Mouse (Mus musculus): ENCODE data around the gene Adrm1.
"Not testable (repeated sequence)": the region's sequence is repeated elsewhere in the genome, so short reads cannot be mapped to it uniquely, and the experiment has no call there.

The Adrm1 gene

DNA sequence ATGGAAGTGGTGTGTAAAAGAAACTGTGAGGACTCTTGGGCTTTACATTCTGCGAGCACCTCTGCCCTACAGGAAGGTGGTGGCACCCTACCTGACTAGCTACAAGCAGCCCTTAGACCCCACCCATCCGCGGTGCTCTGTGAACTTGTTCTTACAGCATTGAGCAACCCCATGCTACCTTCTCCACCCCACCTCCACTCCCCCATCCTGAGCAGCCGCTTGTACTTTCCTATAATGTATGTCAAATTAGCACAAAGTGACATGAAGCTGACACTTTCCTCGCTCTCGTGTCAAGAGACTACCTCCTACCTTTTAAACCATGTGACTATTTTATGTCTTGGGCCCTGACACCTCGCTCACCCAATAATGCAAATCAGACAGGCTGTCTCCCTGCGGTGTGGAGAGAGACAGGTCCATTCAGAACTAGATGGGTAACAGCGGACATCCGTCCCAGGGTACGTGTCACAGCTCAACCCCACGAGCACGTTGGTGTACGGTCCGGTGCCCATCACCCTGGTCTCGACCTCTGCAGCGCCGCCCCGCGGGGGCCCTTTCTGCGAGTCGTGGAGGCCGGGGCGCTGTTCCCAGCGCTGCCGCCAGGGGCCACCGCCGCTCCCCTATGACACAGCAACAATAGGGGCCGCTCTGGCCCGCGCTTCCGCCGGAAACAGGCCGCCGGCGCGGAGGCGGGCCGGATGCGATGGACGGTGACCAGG is at the start of gene Adrm1:
Adrm1 (plus strand) TSS at position 680 of the 716 bp plus-strand sequence.
- DNase-seq, result peak; percentile 96 to 98

DNA sequence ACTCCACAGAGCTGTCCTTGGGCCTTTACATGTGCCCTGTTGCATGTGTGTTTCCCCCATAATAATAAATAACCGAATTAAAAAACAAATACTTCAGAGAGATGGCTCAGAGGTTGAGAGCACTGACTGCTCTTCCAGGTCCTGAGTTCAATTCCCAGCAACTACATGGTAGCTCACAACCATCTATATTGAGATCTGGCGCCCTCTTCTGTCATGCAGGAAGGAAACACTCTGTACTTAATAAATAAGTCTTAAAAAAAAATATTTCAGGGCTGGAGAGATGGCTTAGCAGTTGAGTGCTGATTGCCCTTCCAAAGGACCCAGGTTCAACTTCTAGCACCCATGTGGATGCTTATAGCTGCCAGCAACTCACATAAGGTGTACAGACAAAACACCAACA is 47.1 kb upstream of the Adrm1 start:
- DNase-seq, result no peak

DNA sequence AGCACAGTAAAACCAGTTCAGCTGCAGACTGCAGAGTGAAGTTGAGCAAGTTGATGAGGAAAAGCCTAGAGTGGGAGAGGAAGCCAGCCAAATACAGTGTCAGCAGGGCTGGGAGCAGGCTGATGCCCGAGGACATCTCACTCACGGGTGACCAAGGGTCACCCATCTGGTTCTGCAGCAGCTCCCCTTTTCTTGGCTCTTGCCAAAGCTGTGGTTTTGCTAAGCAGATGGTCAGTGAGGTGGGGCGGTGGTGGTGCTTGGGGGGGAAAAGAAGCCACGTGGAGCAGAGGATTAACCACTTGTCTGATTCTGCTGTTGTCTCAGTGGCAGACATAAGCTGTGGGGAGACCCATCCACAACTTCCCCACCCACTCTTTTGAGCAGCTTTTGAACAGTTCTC is 45.1 kb upstream of the Adrm1 start:
- DNase-seq, result no peak

DNA sequence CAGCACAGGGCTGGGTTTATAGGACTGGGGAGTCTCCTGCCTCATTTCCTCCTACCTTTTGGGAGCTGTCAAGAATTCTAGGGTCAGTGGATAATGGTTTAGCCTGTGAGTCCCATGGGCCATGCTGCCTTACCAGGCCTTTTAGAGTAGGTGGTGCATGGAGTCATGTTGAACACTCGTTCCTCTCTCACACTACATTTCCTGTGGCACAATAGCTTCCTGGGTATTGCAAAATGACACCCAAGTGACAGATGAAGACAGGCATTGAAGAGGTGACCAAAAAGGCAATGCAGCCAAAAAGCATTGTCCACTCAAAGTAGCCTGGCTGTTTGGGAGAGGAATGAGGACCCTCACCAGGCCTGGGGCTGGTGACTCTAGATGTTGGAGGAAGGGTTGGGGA is 43.6 kb upstream of the Adrm1 start:
- DNase-seq, result no peak

DNA sequence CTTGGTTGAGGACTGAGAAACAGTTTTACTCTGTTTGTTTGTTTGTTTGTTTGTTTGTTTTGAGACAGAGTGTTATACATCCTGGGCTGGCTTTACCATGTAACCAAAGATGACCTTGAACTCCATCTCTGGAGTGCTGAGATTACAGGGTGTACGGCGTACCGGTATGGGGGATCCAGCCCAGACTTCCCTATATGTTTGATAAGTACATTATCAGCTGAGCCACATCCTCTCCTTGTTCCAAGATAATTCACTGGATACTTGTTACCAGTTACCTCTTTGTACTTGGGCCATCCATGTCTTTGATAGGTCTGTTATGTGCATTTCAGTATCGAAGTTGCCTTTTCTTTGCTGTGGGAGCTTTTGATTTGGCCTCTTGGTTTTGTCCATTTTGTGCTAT is 38.1 kb upstream of the Adrm1 start:
- DNase-seq, result no peak

DNA sequence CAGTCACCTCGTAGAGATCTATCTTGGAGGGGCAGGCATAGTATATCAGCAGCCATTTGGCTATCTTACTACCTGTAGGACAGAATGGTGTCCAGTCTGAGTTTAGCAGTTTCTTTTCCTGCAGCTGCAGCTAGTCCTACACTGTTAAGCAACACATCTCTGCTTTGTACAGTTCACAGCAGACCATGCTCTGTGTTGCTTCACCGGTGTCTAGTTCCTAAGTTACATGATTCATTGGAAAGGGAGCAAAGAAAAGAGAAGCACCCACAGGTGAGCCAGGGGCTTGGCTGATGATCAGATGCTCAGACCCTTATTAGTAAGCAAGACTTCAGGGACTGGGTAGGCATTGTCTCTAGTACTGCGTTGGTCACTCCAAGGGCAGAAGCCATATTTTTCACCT is 37.4 kb upstream of the Adrm1 start:
- DNase-seq, result no peak

DNA sequence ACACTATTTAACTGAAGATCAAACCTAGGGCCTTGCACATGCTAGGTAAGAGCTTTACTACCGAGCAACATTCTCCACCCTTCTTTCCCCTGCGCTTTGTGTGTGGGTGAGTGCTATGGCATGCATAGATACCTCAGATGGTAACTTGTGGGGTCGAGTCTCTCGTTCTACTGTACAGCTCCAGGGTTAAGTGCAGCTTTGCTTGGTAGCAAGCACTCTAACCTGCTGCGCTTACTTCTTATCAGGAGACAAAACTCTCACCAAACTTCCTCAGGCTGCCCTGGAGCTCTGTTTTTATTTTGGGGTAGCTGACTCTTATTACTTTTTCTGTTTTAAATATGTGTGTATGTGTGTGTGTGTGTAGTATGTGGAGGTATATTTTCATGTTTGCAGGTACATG is 35.9 kb upstream of the Adrm1 start:
- DNase-seq, result no peak

DNA sequence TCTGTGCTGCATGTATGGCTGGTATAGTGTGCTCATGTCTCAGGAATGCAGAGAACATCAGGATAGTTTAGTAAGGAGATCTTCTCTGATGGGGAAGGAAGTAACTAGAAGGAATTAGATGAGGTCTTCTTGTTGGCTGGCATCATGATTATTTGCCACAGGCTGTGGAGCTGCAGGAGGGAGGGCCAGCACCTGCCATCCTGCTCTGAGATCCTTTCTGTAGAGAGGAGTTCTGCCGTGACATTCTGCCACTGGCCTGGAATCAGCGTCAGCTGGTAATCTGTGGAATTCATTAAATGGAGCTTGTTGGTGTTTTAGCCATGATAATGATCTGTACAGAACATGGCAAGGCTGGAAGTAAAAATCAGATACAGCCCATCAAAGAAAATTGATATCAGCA is 25.2 kb upstream of the Adrm1 start:
- DNase-seq, result no peak

DNA sequence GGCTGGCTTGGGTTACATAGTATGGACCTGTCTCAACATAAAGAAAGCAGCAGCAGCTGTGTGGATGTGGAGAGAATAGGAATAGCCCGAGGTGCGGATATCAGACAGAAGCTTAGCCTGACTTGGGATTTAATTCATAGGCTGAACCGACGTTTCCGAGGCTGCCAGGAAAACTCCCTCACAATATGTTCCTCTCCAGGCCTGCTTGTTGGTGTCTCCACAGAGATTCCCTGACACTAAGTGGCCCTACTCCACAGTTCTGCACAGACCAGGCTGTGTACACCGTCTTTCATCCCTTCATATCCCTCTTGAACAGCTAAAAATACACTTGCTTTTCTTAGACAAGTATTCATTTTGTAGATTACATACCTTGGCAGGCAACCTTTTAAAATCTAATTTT is 23.9 kb upstream of the Adrm1 start:
- DNase-seq, result no peak

DNA sequence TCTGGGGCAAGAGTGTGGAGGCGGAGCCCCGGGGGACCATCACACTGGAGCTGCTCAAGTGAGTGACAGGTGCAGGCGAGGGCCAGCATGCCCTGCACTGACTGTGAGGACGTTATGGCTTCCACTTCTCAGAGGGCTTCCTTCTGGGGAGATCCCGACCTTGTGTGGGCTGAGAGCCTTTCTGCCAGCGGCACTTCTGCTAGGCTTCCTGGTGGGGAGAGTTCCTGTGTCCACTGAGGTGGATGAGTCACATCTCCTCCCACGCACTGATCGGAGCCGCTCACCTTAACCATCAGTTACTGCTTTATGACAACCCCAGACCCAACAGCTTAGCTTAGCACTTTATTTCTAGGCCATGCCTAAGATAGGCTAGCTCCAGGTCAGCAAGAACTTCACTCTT is 22.7 kb upstream of the Adrm1 start:
- DNase-seq, result no peak

DNA sequence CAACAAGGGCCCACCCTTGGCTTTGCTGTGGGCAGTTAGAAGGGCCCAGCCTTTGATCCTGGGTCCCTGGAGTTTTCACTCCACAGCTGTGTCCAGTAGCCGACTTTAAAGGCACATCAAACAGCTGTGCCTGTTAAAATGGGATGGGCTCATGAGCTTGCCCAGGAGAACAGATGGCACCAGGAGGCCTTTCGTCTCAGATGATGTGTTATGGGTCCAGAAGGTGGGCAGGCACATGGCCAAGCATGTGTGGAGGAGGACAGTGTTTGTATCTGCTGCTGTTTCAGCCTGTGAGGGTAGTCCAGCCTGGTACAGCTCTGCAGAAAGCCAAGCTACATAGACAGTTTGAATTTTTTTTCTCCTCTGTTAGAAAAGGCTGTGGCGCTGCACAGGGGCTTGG is 16.5 kb upstream of the Adrm1 start:
- no peak for DNase-seq

DNA sequence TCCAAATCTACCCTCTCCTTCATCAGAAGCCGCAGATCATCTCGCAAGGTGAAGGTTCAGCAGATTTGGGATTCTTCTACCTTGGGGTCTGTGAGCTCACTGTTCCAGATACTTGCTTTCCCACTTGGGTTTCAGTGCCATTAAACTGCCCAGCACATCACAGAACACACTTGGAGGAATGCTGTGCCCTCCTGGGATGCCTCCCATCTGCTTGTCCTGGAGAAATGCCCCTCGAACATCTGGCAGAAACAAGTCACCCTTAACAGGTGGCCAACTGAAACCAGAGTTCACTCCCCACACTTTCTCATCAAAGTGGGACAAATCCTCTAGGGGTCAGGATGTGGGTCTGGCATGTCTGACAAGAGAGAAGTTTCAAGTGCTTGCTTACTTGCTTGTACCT is 12.7 kb upstream of the Adrm1 start:
- DNase-seq, result no peak

DNA sequence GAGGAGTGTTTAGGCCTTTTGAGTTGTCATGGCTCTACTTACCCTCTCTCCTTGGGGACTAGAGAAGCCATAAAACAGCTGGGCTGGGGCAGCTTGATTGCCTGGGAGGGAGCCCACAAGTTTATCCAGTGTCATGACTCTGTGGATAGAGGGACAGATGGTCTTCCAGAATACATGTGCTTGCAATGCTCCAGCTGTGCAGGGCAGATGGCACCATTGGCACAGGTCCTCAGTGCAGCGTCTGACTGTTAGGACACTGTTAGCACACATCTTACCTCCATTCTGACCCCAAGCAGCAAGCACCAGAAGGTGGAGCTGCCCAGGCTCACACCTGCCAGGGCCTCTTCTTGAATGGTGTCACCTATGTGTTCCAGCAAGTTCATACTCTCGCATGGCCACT is 5.4 kb upstream of the Adrm1 start:
- no peak for DNase-seq

DNA sequence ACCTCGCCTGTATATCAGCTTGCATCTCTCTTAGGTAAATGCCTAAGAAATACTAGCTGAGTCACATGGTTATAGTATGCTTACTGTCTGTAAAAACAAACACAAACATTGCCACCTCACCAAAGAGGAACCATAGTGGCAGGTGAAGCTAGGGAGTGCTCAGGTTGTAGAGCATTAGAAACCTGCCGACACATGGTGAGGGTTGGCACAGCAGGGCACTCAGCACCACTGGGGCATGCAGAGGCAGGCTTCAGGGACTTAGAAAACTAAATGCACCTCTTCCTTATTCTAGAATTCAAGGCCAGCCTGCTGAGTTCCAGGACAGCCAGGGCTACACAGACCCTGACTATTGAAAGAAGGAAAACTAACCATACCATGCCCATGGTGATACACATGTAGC is 4.4 kb upstream of the Adrm1 start:
- no peak for DNase-seq

DNA sequence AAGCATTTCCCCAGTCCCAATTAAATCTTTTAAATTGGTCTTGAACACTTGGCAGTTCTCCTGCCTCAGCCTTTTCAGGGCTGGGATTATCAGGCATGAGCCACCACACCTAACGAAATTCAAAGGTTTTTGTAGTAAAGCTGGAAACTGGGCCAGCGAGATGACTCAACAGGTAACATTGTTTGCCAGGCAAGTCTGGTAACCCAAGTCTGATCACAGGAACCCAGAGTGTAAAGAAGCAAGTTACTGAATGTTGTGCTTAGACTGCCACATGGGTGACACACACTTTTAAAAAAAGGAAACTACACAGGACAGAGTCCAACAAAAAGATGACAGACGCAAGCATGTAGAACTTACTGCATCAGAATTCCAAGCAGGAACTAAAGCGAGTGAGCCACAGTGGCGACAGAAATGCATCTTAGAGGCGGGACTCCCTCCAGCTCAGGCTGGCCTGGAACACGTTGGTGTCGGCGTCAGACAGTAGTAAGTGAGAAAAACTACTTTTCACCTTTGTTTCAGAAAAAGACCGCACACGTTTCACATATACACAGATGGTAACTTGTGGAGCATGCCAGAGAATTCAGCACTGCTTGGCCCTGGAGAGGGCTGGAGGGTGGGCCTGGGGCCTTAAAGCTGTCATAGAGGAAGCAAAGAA is 1.0 kb upstream of the Adrm1 start:
- DNase-seq, result no peak

DNA sequence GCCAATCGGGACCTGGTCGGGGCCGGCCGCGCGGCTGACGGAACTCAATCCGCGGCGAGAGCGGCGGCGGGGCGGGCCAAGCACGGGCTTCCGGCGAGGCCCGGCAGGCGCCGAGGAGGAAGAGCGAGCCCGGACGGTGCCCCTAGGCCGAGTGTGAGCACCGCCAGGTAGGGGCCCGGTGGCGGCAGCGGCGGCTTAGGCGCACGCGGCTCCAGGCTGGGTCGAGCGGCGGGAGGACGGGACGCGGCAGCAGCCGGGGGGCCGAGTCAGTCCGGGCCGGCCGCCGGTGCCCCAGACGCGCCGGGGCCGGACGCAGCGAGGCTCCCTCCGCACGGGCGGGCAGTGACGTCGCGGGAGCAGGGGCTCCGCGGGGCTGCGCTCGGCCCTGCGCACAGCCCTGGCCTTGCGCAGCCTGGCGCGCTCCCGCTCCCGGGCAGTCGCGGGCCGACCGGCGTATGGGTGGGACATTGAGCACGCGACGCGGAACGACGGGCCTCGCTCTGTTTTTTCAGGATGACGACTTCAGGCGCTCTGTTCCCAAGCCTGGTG is 311 bp downstream of the Adrm1 start:
- no peak for DNase-seq

DNA sequence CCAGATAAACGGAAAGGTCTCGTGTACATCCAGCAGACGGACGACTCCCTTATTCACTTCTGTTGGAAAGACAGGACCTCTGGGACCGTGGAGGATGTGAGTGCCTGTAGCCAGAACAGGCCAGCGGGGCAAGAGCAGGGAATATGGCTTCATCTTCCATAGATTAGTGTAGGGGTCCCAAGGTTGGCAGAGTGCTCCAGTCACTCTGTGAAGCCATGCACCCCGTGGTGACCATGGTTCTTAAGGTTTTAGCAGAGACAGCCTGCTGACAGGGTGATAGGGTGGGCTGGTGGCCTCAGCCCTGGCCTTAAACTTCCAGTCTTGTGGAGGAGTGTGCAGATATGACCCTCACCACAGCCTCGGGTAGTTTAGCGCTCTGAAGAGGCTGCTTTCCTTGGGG is 867 bp downstream of the Adrm1 start:
- no peak for DNase-seq

DNA sequence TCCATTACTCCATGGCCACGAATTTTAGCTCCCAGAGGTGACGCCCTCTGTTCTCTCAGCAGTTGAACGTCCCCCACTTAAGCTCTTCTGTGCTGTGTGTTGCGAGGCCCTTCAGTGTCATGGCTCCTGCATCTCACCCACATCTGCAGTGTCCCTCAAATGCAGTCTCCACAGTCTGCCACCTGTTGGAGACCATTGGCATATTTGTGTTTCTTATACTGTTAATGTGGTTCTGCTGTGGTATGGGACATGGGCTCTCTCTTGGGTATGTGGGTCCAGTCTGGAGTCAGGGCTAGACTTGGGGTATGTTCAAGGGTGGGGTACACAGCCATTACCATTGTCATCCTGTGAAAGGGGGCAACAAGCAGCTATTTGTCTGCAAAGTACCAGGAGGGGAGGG is 1.9 kb downstream of the Adrm1 start:
- no peak for DNase-seq

DNA sequence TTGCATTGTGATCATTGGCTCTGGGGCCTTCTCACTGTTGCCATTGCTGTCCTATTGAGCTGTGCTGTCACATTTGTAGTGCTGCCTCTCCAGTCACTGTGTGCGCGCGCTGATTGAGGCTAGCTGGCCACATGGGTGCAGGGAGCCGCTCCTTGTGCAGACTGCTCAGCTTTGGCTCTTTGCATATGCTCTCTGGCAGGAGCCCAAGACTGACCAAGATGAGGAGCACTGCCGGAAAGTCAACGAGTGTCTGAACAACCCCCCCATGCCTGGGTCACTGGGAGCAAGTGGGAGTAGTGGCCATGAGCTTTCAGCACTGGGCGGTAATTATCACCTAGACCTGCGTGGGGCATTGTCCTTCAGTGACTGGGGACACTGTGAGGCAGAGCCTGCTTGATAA is 2.4 kb downstream of the Adrm1 start:
- not testable (repeated sequence) for DNase-seq

DNA sequence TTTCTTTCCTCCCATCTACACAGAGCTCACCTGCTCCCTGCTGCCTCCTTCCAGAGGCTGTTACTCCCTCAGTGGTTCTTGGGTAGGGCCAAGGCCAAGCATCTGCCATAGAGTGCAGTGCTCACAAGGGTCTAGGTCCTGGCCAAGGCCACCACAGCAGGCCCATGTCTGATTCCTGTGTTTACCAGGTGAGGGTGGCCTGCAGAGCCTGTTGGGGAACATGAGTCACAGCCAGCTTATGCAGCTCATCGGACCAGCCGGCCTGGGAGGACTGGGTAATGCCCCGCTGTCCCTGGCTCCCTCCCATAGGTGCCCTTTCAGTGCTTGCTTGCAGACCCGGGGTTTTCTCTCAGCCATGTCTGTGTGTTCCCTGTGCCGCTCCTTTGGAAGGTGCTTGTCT is 2.8 kb downstream of the Adrm1 start:
- no peak for DNase-seq

DNA sequence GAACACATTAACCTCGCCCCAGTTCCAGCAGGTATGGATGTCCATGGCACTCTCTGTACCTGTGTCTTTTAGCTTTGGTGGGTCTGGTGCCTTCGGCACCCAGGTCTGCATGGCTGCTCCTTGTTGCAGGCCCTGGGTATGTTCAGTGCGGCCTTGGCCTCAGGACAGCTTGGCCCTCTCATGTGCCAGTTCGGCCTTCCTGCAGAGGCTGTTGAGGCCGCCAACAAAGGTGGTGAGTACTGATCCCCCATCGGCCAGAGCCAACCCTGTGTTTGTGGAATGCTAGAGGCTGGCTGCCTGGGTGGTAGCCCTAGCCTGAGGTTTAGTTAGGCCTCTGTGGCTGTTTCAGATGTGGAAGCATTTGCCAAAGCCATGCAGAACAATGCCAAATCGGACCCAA is 4.4 kb downstream of the Adrm1 start:
- no peak for DNase-seq

DNA sequence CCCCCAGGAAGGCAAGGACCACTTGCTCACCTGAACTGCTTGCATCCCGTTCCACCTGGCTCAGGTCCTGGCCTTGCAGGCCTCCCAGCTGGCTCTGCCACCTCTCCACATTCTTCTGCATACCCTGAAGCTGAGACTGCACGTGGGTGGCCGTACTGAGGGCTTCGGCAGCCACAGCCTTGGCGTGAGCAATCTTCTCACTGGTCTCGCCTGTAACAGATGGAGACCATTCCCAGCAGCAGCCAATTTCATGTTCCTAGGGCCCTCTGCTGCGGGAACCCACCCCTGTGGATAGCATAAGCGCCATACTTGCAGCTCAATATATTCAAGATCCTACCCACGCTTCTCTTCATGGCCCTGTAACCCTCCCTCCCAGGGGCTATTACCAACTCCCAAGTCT is 10.3 kb downstream of the Adrm1 start:
- DNase-seq, result no peak

DNA sequence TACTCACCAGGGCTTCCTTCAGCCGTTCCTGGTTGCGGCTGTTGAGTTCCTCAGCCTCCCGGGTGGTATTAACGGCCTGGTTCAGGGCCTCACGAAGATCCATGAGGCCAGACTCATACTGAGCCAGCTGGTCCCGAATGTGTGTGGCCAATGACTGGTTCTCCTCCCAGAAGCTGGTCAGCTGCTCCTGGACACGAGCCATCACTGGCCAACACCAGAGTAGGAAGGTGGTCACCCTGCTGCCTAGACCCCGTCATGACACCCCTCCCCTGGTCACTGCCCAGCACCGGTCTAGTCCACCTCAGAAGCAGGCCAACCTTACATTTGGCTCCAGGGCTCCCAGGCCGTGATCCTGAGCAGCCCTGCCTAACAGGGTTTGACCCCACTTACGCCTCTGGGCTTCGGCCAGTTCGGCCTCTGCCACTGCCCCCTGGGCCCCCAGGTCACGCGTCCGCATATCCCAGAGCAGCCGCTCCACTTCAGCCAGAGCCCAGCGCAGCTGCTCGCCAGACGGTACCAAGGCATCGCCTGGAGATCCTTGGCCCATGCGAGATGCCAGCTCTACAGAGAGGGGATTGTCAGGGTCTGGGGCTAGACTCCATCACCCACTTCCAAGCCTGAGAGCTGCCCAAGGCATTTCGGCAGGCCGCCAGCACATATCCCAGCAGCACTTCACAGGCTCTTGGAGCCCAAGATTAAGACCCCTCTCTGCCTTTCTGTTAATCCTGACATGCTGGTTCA is 12.9 kb downstream of the Adrm1 start:
- no peak for DNase-seq

DNA sequence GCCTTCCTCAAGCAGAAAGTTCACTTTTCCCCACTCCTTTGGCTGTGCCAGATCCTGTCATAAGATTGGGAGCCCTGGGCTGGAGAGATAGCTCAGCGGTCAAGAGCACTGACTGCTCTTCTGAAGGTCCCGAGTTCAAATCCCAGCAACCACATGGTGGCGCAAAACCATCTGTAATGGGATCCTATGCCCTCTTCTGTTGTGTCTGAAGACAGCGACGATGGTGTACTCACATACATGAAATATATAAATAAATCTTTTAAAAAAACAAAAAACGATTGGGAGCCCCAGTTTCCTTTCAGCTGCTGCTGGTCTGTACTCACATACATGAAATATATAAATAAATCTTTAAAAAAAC is 13.4 kb downstream of the Adrm1 start:
- no peak for DNase-seq

Data from spleen, adult 18-20 months (tissue).